Comparison of ENCODE assay signal across 15 mouse cellular contexts in the genomic region with DNA sequence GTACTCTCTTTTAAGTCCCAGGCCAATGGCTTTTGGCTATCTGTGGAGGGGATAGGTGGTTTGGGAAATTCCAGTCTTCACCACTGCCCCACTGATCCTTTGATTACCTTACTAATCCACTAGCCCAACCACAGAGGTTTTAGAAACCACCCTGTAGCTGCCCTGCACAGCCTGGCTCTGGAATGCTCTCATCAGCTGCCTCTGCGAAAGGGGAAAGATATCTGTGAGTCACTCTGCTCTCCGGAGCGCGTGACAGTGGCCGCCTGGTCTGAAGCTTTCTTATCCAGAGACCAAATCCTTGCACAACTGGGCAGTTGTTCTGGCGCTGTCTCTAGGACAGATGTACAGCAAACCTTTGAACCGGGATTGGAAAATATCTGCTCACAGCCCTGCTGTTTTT. TPM values are rescaled to one million over a fixed set of nuclear protein-coding genes. Genes with fewer than 3 reads are reported as not detected.
DNase-seq lines count a peak whose midpoint lies in the region; ATAC-seq and TF ChIP-seq lines count a peak whose summit lies in the region.
"Had no signal": no experiment of that assay in that cellular context is flagged by ENCODE, and none has a peak within 500 bp of the region (broad histone marks: within the 10 kb centered on the region; RNA-seq: fewer than 3 reads in every experiment).

No protein-coding gene starts in this region.

- no peak for TF ChIP-seq CTCF in heart, adult 2 months (IDR thresholded peaks at IDR 0.05)
- TF ChIP-seq CTCF in intestine, postnatal 0 days (IDR thresholded peaks at IDR 0.05; ENCODE audit: low read depth), result no peak
- no peak for TF ChIP-seq CTCF in stomach, postnatal 0 days (IDR thresholded peaks at IDR 0.05; ENCODE audit: low read depth)

- H3K27me3 ChIP-seq in heart, adult 2 months (ENCODE audit: control insufficient read depth, insufficient read depth, low read length), result no peaks in the 10 kb centered on the region
- no peaks in the 10 kb centered on the region for H3K27me3 ChIP-seq in embryonic facial prominence, embryonic 14.5 days (replicated peaks; ENCODE audit: control insufficient read depth, insufficient read depth, low read length)
- no peaks in the 10 kb centered on the region for H3K27me3 ChIP-seq in intestine, postnatal 0 days (replicated peaks; ENCODE audit: control insufficient read depth, insufficient read depth, low read length)
- no peaks in the 10 kb centered on the region for H3K27me3 ChIP-seq in forebrain, embryonic 15.5 days
- H3K27me3 ChIP-seq in stomach, postnatal 0 days (ENCODE audit: control insufficient read depth, insufficient read depth, low read length), result no peaks in the 10 kb centered on the region
- H3K27me3 ChIP-seq in forebrain, embryonic 11.5 days (ENCODE audit: control insufficient read depth, insufficient read depth, low read length), result no peaks in the 10 kb centered on the region
- H3K27me3 ChIP-seq: lung, embryonic 15.5 days had no signal

- H3K79me2 ChIP-seq in heart, adult 2 months (replicated peaks; ENCODE audit: control insufficient read depth, insufficient read depth, low read length), result no peaks in the 10 kb centered on the region

- 24% methylated on average over 7 of the region's 7 CpGs for WGBS in heart, adult 2 months
- WGBS in embryonic facial prominence, embryonic 14.5 days, result 58% methylated on average over 7 of the region's 7 CpGs
- WGBS in intestine, postnatal 0 days, result 37% methylated on average over 7 of the region's 7 CpGs
- WGBS in forebrain, embryonic 15.5 days, result 81% methylated on average over 7 of the region's 7 CpGs
- WGBS in stomach, postnatal 0 days, result 63% methylated on average over 7 of the region's 7 CpGs
- 86% methylated on average over 7 of the region's 7 CpGs for WGBS in forebrain, embryonic 11.5 days

- H3K4me1 ChIP-seq in heart, adult 2 months (ENCODE audit: control insufficient read depth, insufficient read depth, low read length), result peaks cover 7% of the 10 kb centered on the region; the same call in 1 of the 2 replicates
- 0 out of 2 replicates have a peak, but pooled peaks cover 5% of the 10 kb centered on the region for H3K4me1 ChIP-seq in embryonic facial prominence, embryonic 14.5 days (ENCODE audit: control insufficient read depth, insufficient read depth, low read length)
- H3K4me1 ChIP-seq in intestine, postnatal 0 days (replicated peaks; ENCODE audit: control insufficient read depth, insufficient read depth, low read length), result 0 out of 2 replicates have a peak, but pooled peaks cover 4% of the 10 kb centered on the region
- H3K4me1 ChIP-seq in forebrain, embryonic 15.5 days, result peaks cover 7% of the 10 kb centered on the region
- H3K4me1 ChIP-seq in stomach, postnatal 0 days (replicated peaks; ENCODE audit: control insufficient read depth, insufficient read depth), result no peaks in the 10 kb centered on the region
- peaks cover 3% of the 10 kb centered on the region; the same call in 1 of the 2 replicates for H3K4me1 ChIP-seq in forebrain, embryonic 11.5 days (replicated peaks; ENCODE audit: control insufficient read depth, insufficient read depth, low read length)

- no peak; the same call in 1 of the 2 replicates for TF ChIP-seq POLR2A in heart, adult 2 months (IDR thresholded peaks at IDR 0.05; ENCODE audit: insufficient read depth, low read depth, low read length)

- ATAC-seq in embryonic facial prominence, embryonic 14.5 days (ENCODE audit: low read depth), result no peak
- ATAC-seq in intestine, postnatal 0 days, result peak; percentile 81
- no peak for ATAC-seq in forebrain, embryonic 15.5 days (replicated peaks)
- no peak for ATAC-seq in stomach, postnatal 0 days (ENCODE audit: low FRiP score, low TSS enrichment)
- no peak for ATAC-seq in forebrain, embryonic 11.5 days (replicated peaks; ENCODE audit: low FRiP score)

- H3K4me2 ChIP-seq in embryonic facial prominence, embryonic 14.5 days (ENCODE audit: low read depth, low read length), result no peak overlapping the region
- H3K4me2 ChIP-seq in intestine, postnatal 0 days (replicated peaks; ENCODE audit: low read depth), result no peak overlapping the region
- H3K4me2 ChIP-seq in forebrain, embryonic 15.5 days (replicated peaks), result no peak overlapping the region
- H3K4me2 ChIP-seq in stomach, postnatal 0 days (replicated peaks; ENCODE audit: low read depth), result no peak overlapping the region
- H3K4me2 ChIP-seq in forebrain, embryonic 11.5 days (ENCODE audit: low read depth, low read length, severe bottlenecking), result no peak overlapping the region
- H3K4me2 ChIP-seq: hindbrain, embryonic 14.5 days; lung, embryonic 15.5 days had no signal

- DNase-seq in heart, adult 2 months, result peak in 1 of 2 experiments; percentile 67
- no peak for DNase-seq in heart, postnatal 25 days (ENCODE audit: low spot score)
- peak; percentile 78 for DNase-seq in Muller cell, postnatal 12 days (ENCODE audit: inconsistent ontology term)
- peak; percentile 16 for DNase-seq in embryonic facial prominence, embryonic 14.5 days (ENCODE audit: low spot score)
- DNase-seq in stomach, postnatal 0 days (ENCODE audit: low spot score), result no peak
- no peak for DNase-seq in forebrain, embryonic 11.5 days (ENCODE audit: low spot score)
- DNase-seq: cerebellum, adult 2 months; kidney, postnatal 14 days; thymus, postnatal 4 days had no signal

- H3K36me3 ChIP-seq in heart, adult 2 months (ENCODE audit: control insufficient read depth, insufficient read depth, low read length), result no peaks in the 10 kb centered on the region
- H3K36me3 ChIP-seq in embryonic facial prominence, embryonic 14.5 days (ENCODE audit: control insufficient read depth, insufficient read depth, low read length), result peaks cover 14% of the 10 kb centered on the region
- H3K36me3 ChIP-seq in intestine, postnatal 0 days (ENCODE audit: control insufficient read depth, insufficient read depth), result peaks cover 10% of the 10 kb centered on the region
- peaks cover 13% of the 10 kb centered on the region for H3K36me3 ChIP-seq in forebrain, embryonic 15.5 days
- peaks cover 7% of the 10 kb centered on the region; the same call in 1 of the 2 replicates for H3K36me3 ChIP-seq in stomach, postnatal 0 days (ENCODE audit: control insufficient read depth, insufficient read depth, low read length)
- peaks cover 3% of the 10 kb centered on the region; the same call in 1 of the 2 replicates for H3K36me3 ChIP-seq in forebrain, embryonic 11.5 days (ENCODE audit: control insufficient read depth, insufficient read depth, low read length)

- H3K9me3 ChIP-seq in embryonic facial prominence, embryonic 14.5 days (ENCODE audit: control insufficient read depth, low read length), result peaks cover 5% of the 10 kb centered on the region; the same call in 1 of the 2 replicates
- H3K9me3 ChIP-seq in intestine, postnatal 0 days (ENCODE audit: control insufficient read depth), result no peaks in the 10 kb centered on the region
- H3K9me3 ChIP-seq in forebrain, embryonic 15.5 days, result no peaks in the 10 kb centered on the region
- no peaks in the 10 kb centered on the region for H3K9me3 ChIP-seq in stomach, postnatal 0 days (ENCODE audit: control insufficient read depth, low read length)
- no peaks in the 10 kb centered on the region for H3K9me3 ChIP-seq in forebrain, embryonic 11.5 days (ENCODE audit: control insufficient read depth, low read length)
- H3K9me3 ChIP-seq: lung, embryonic 15.5 days had no signal

- H3K4me3 ChIP-seq in heart, adult 2 months, result no peak overlapping the region
- H3K4me3 ChIP-seq in embryonic facial prominence, embryonic 14.5 days (ENCODE audit: low read depth, low read length), result no peak overlapping the region
- no peak overlapping the region for H3K4me3 ChIP-seq in intestine, postnatal 0 days (ENCODE audit: low read depth, low read length)
- H3K4me3 ChIP-seq in forebrain, embryonic 15.5 days, result no peak overlapping the region
- no peak overlapping the region for H3K4me3 ChIP-seq in stomach, postnatal 0 days (ENCODE audit: low read depth, low read length)
- no peak overlapping the region for H3K4me3 ChIP-seq in forebrain, embryonic 11.5 days (ENCODE audit: low read depth, low read length)
- H3K4me3 ChIP-seq: lung, embryonic 15.5 days had no signal

- TF ChIP-seq EP300 in heart, adult 2 months (IDR thresholded peaks at IDR 0.05; ENCODE audit: insufficient read depth, low read depth, low read length), result 0 out of 2 replicates have a peak, but pooled peaks have one; percentile 36
- TF ChIP-seq EP300 in stomach, postnatal 0 days (optimal IDR thresholded peaks at IDR 0.05), result no peak

- no peak overlapping the region for H3K9ac ChIP-seq in heart, adult 2 months (ENCODE audit: low read depth, low read length)
- H3K9ac ChIP-seq in embryonic facial prominence, embryonic 14.5 days (ENCODE audit: low read depth, low read length), result no peak overlapping the region
- H3K9ac ChIP-seq in intestine, postnatal 0 days (ENCODE audit: low read depth, low read length), result no peak overlapping the region
- H3K9ac ChIP-seq in forebrain, embryonic 15.5 days (replicated peaks), result no peak overlapping the region
- H3K9ac ChIP-seq in stomach, postnatal 0 days (ENCODE audit: low read length), result no peak overlapping the region
- no peak overlapping the region for H3K9ac ChIP-seq in forebrain, embryonic 11.5 days (ENCODE audit: low read length)
- H3K9ac ChIP-seq: hindbrain, embryonic 14.5 days; lung, embryonic 15.5 days had no signal

- intact Hi-C loops in heart, adult 2 months (cut with DNase I), result no loop called here
- intact Hi-C loops in heart, postnatal 25 days (cut with DNase I), result no loop called here

- H3K27ac ChIP-seq in heart, adult 2 months, result peak overlapping the region; percentile 67
- no peak overlapping the region for H3K27ac ChIP-seq in embryonic facial prominence, embryonic 14.5 days (replicated peaks; ENCODE audit: low read depth, low read length)
- H3K27ac ChIP-seq in intestine, postnatal 0 days (ENCODE audit: low read depth, low read length), result peak overlapping the region; percentile 84
- no peak overlapping the region for H3K27ac ChIP-seq in forebrain, embryonic 15.5 days (replicated peaks)
- H3K27ac ChIP-seq in stomach, postnatal 0 days (replicated peaks), result no peak overlapping the region
- H3K27ac ChIP-seq in forebrain, embryonic 11.5 days (ENCODE audit: low read depth, low read length), result no peak overlapping the region
- H3K27ac ChIP-seq: hindbrain, embryonic 14.5 days; lung, embryonic 15.5 days had no signal

RNA-seq across cellular contexts. Expression of a gene that starts 3.9 kb away (rescaled TPM):
- under 1 TPM in 1 of 2 experiments, not detected in 1; 0.34 TPM for total RNA-seq in heart, adult 2 months (2021)
- 0.64 and 0.96 TPM in 2 replicates for polyA plus RNA-seq in heart, adult 2 months (2012; rRNA removed)
- not detected for total RNA-seq in heart, postnatal 25 days (2021)
- 9.6 and 9.7 TPM in 2 replicates for polyA plus RNA-seq in embryonic facial prominence, embryonic 14.5 days (2014; fragmentation: Nextera tagmentation; extraction: Ambion mirVana)
- 1.4 and 1.6 TPM in 2 replicates for polyA plus RNA-seq in intestine, postnatal 0 days (2015; fragmentation: Nextera tagmentation; extraction: Ambion mirVana)
- polyA plus RNA-seq in forebrain, embryonic 15.5 days (2015; fragmentation: Nextera tagmentation; extraction: Ambion mirVana), result 0.23 TPM in 1 of 2 replicates, not detected in the other
- not detected in 2 replicates for polyA plus RNA-seq in stomach, postnatal 0 days (2015; fragmentation: Nextera tagmentation; extraction: Ambion mirVana)
- not detected in 2 replicates for polyA plus RNA-seq in forebrain, embryonic 11.5 days (2014; fragmentation: Nextera tagmentation; extraction: Ambion mirVana)
- total RNA-seq: left cerebral cortex, postnatal 10 days; midbrain, postnatal 0 days had no signal
- polyA plus RNA-seq: cerebellum, adult 2 months; hindbrain, embryonic 14.5 days; midbrain, postnatal 0 days had no signal

RNA-seq across cellular contexts. Expression of a gene that starts 5.3 kb away (rescaled TPM):
- 10 to 100 TPM; 38.5 to 43.9 TPM for total RNA-seq in heart, adult 2 months (2021)
- 84.9 and 97.4 TPM in 2 replicates for polyA plus RNA-seq in heart, adult 2 months (2012; rRNA removed)
- 10 to 100 TPM; 44.1 to 46.9 TPM for total RNA-seq in heart, postnatal 25 days (2021)
- 238 and 253 TPM in 2 replicates for polyA plus RNA-seq in embryonic facial prominence, embryonic 14.5 days (2014; fragmentation: Nextera tagmentation; extraction: Ambion mirVana)
- polyA plus RNA-seq in intestine, postnatal 0 days (2015; fragmentation: Nextera tagmentation; extraction: Ambion mirVana), result 68.7 and 73.4 TPM in 2 replicates
- 242 and 245 TPM in 2 replicates for polyA plus RNA-seq in forebrain, embryonic 15.5 days (2015; fragmentation: Nextera tagmentation; extraction: Ambion mirVana)
- 113 and 115 TPM in 2 replicates for polyA plus RNA-seq in stomach, postnatal 0 days (2015; fragmentation: Nextera tagmentation; extraction: Ambion mirVana)
- 213 and 247 TPM in 2 replicates for polyA plus RNA-seq in forebrain, embryonic 11.5 days (2014; fragmentation: Nextera tagmentation; extraction: Ambion mirVana)

RNA-seq across cellular contexts. Expression of a gene that starts 18.2 kb away (rescaled TPM):
- 100 to 1,000 TPM; 221 to 246 TPM for total RNA-seq in heart, adult 2 months (2021)
- 115 and 174 TPM in 2 replicates for polyA plus RNA-seq in heart, adult 2 months (2012; rRNA removed)
- 100 to 1,000 TPM; 228 to 255 TPM for total RNA-seq in heart, postnatal 25 days (2021)
- polyA plus RNA-seq in embryonic facial prominence, embryonic 14.5 days (2014; fragmentation: Nextera tagmentation; extraction: Ambion mirVana), result 996 and 1,037 TPM in 2 replicates
- 2,516 and 2,539 TPM in 2 replicates for polyA plus RNA-seq in intestine, postnatal 0 days (2015; fragmentation: Nextera tagmentation; extraction: Ambion mirVana)
- 234 and 239 TPM in 2 replicates for polyA plus RNA-seq in forebrain, embryonic 15.5 days (2015; fragmentation: Nextera tagmentation; extraction: Ambion mirVana)
- 858 and 892 TPM in 2 replicates for polyA plus RNA-seq in stomach, postnatal 0 days (2015; fragmentation: Nextera tagmentation; extraction: Ambion mirVana)
- polyA plus RNA-seq in forebrain, embryonic 11.5 days (2014; fragmentation: Nextera tagmentation; extraction: Ambion mirVana), result 439 and 476 TPM in 2 replicates

RNA-seq across cellular contexts. Expression of a gene that starts 24.3 kb away (rescaled TPM):
- under 1 TPM; 0.68 to 0.73 TPM for total RNA-seq in heart, adult 2 months (2021)
- 2.1 and 2.3 TPM in 2 replicates for polyA plus RNA-seq in heart, adult 2 months (2012; rRNA removed)
- total RNA-seq in heart, postnatal 25 days (2021), result 1 to 10 TPM; 1.3 to 1.5 TPM
- 1.0 and 1.4 TPM in 2 replicates for polyA plus RNA-seq in embryonic facial prominence, embryonic 14.5 days (2014; fragmentation: Nextera tagmentation; extraction: Ambion mirVana)
- 1.0 and 1.6 TPM in 2 replicates for polyA plus RNA-seq in intestine, postnatal 0 days (2015; fragmentation: Nextera tagmentation; extraction: Ambion mirVana)
- 0.09 TPM in 2 replicates for polyA plus RNA-seq in forebrain, embryonic 15.5 days (2015; fragmentation: Nextera tagmentation; extraction: Ambion mirVana)
- polyA plus RNA-seq in stomach, postnatal 0 days (2015; fragmentation: Nextera tagmentation; extraction: Ambion mirVana), result 3.5 and 5.8 TPM in 2 replicates
- polyA plus RNA-seq in forebrain, embryonic 11.5 days (2014; fragmentation: Nextera tagmentation; extraction: Ambion mirVana), result 0.35 TPM in 1 of 2 replicates, not detected in the other

RNA-seq across cellular contexts. Expression of a gene that starts 26.6 kb away (rescaled TPM):
- 100 to 1,000 TPM; 139 to 144 TPM for total RNA-seq in heart, adult 2 months (2021)
- polyA plus RNA-seq in heart, adult 2 months (2012; rRNA removed), result 245 and 257 TPM in 2 replicates
- 100 to 1,000 TPM; 142 to 158 TPM for total RNA-seq in heart, postnatal 25 days (2021)
- 558 and 609 TPM in 2 replicates for polyA plus RNA-seq in embryonic facial prominence, embryonic 14.5 days (2014; fragmentation: Nextera tagmentation; extraction: Ambion mirVana)
- 474 and 493 TPM in 2 replicates for polyA plus RNA-seq in intestine, postnatal 0 days (2015; fragmentation: Nextera tagmentation; extraction: Ambion mirVana)
- 464 TPM in 2 replicates for polyA plus RNA-seq in forebrain, embryonic 15.5 days (2015; fragmentation: Nextera tagmentation; extraction: Ambion mirVana)
- 352 and 362 TPM in 2 replicates for polyA plus RNA-seq in stomach, postnatal 0 days (2015; fragmentation: Nextera tagmentation; extraction: Ambion mirVana)
- polyA plus RNA-seq in forebrain, embryonic 11.5 days (2014; fragmentation: Nextera tagmentation; extraction: Ambion mirVana), result 621 and 667 TPM in 2 replicates

Comparison
In these comparisons a context has a peak if more than half of its experiments do, and no peak if none do; other contexts are left out.
1. DNase-seq: peak in Muller cell, postnatal 12 days (single experiment) and embryonic facial prominence, embryonic 14.5 days (single experiment); none in heart, postnatal 25 days (single experiment), stomach, postnatal 0 days (single experiment) and forebrain, embryonic 11.5 days (single experiment).
2. H3K27ac ChIP-seq: peak in heart, adult 2 months (single experiment) and intestine, postnatal 0 days (single experiment); none in embryonic facial prominence, embryonic 14.5 days (single experiment), forebrain, embryonic 15.5 days (single experiment), stomach, postnatal 0 days (single experiment) and forebrain, embryonic 11.5 days (single experiment).